Comparison of ENCODE assay signal across 30 mouse cellular contexts in genomic region chr11:102006688-102007087, GRCm38 (mm10). TPM values are rescaled to one million over a fixed set of nuclear protein-coding genes. Genes with fewer than 3 reads are reported as not detected.
"Had no signal": no experiment of that assay in that cellular context is flagged by ENCODE, and none has a peak within 500 bp of the region (broad histone marks: within the 10 kb centered on the region; RNA-seq: fewer than 3 reads in every experiment).

No protein-coding gene starts in this region.

- H3K9ac ChIP-seq: limb, embryonic 13.5 days; liver, embryonic 12.5 days; liver, embryonic 15.5 days; lung, embryonic 15.5 days; neural tube, embryonic 12.5 days; neural tube, embryonic 15.5 days had no signal

- H3K27me3 ChIP-seq: limb, embryonic 13.5 days; liver, embryonic 15.5 days; lung, embryonic 15.5 days; neural tube, embryonic 12.5 days; neural tube, embryonic 15.5 days had no signal

- H3K9me3 ChIP-seq: limb, embryonic 10.5 days; limb, embryonic 13.5 days; liver, embryonic 12.5 days; liver, embryonic 15.5 days; lung, embryonic 15.5 days; neural tube, embryonic 12.5 days; neural tube, embryonic 15.5 days had no signal

- H3K4me1 ChIP-seq: liver, embryonic 15.5 days; megakaryocyte, embryonic 14.5 days had no signal

- DNase-seq: kidney, postnatal 25 days; layer of hippocampus, adult 9-11 months; liver; lung, adult 18-20 months; lung, postnatal 10 days; lung, postnatal 36 days; right cerebral cortex, adult 18-20 months; right cerebral cortex, postnatal 14 days; right cerebral cortex, postnatal 4 days; thymus, adult 18-20 months; thymus, postnatal 36 days had no signal

- H3K4me3 ChIP-seq: layer of hippocampus, adult 2 months; limb, embryonic 10.5 days; limb, embryonic 13.5 days; liver, embryonic 12.5 days; liver, embryonic 15.5 days; lung, embryonic 15.5 days; megakaryocyte, embryonic 14.5 days; neural tube, embryonic 12.5 days; neural tube, embryonic 15.5 days had no signal

- ATAC-seq: liver, embryonic 12.5 days had no signal

- H3K27ac ChIP-seq: kidney, postnatal 0 days; layer of hippocampus, adult 2 months; limb, embryonic 10.5 days; limb, embryonic 13.5 days; liver, embryonic 12.5 days; liver, embryonic 15.5 days; lung, embryonic 15.5 days; neural tube, embryonic 12.5 days; neural tube, embryonic 15.5 days; stomach, postnatal 0 days had no signal

- H3K4me2 ChIP-seq: limb, embryonic 13.5 days; liver, embryonic 12.5 days; liver, embryonic 15.5 days; lung, embryonic 15.5 days; neural tube, embryonic 12.5 days; neural tube, embryonic 15.5 days had no signal

- H3K36me3 ChIP-seq: liver, embryonic 12.5 days; liver, embryonic 15.5 days; lung, embryonic 15.5 days had no signal

RNA-seq across cellular contexts. Expression of gene Cfap97d1, which starts 22.6 kb away (rescaled TPM):
- total RNA-seq: layer of hippocampus, adult 2 months; layer of hippocampus, postnatal 25 days; left cerebral cortex, adult 18-20 months; left cerebral cortex, postnatal 25 days had no signal
- polyA plus RNA-seq: kidney, adult 2 months; kidney, embryonic 14.5 days; kidney, postnatal 0 days; large intestine, adult 2 months; limb, embryonic 10.5 days; limb, embryonic 13.5 days; liver, embryonic 12.5 days; liver, embryonic 15.5 days; lung, embryonic 15.5 days; neural tube, embryonic 12.5 days; neural tube, embryonic 15.5 days; stomach, embryonic 14.5 days; stomach, postnatal 0 days; urinary bladder, adult 2 months had no signal

RNA-seq across cellular contexts. Expression of gene Cd300lg, which starts 34.6 kb away (rescaled TPM):
- total RNA-seq: layer of hippocampus, adult 2 months; layer of hippocampus, postnatal 25 days; left cerebral cortex, postnatal 25 days had no signal

RNA-seq across cellular contexts. Expression of gene Sost, which starts 39.9 kb away (rescaled TPM):
- total RNA-seq: layer of hippocampus, adult 2 months; layer of hippocampus, postnatal 25 days; left cerebral cortex, adult 18-20 months; left cerebral cortex, postnatal 25 days had no signal
- polyA plus RNA-seq: large intestine, adult 2 months; stomach, embryonic 14.5 days had no signal
